Comparison of ENCODE assay signal across 8 mouse cellular contexts in the genomic region with DNA sequence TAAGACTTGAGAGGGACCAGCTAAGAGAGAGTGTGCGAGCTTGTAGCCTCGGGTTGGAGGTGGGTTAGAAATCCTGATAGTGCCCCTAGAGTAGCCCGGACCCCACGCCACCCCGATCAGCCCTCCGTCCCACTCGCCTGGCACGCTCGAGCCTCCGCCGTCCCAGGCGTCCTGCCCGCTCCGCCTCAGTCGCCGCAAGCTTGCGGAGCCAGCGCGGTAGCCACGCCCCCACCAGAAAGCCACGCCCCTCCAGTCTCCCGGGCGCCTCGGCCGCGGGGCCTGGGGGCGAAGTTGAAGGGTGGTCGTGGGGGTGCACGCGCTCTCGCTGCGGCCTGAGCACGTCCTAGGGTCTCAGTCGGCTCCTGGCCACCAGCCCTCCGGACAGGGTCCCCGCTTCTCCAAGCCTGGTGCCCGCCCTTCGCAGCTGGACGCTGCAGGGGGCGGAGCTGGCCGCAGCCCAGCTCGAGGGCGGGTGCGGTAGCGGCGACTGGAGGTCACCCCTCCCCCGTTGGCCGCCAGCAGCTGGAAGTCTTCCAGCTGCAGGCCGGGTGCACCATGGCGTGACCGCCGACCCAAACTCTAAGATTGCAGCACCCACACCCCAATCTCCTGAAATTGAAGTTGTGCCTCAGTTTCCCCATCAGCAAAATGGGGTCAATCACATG. TPM values are rescaled to one million over a fixed set of nuclear protein-coding genes. Genes with fewer than 3 reads are reported as not detected.
DNase-seq lines count a peak whose midpoint lies in the region; ATAC-seq and TF ChIP-seq lines count a peak whose summit lies in the region.

A gene (minus strand): TSS at position 400 of the 665 bp plus-strand sequence.

- H3K9me3 ChIP-seq in erythroblast, embryonic 14.5 days (ENCODE audit: control insufficient read depth, low read length) = peaks cover 2% of the 10 kb centered on the region; the same call in 1 of the 2 replicates
- H3K9me3 ChIP-seq in heart, embryonic 12.5 days (replicated peaks) = no peaks in the 10 kb centered on the region
- no peaks in the 10 kb centered on the region for H3K9me3 ChIP-seq in kidney, postnatal 0 days (replicated peaks; ENCODE audit: low read length)
- H3K9me3 ChIP-seq in liver, embryonic 14.5 days (ENCODE audit: control insufficient read depth, low read length) = no peaks in the 10 kb centered on the region

- H3K27ac ChIP-seq in bone marrow macrophage, adult 2 months (ENCODE audit: insufficient read depth, low read depth, low read length) = 0 out of 2 replicates have a peak within 1 kb of the TSS, but pooled peaks have one; percentile 12
- peak within 1 kb of the TSS; percentile 92 for H3K27ac ChIP-seq in heart, embryonic 12.5 days (ENCODE audit: poor library complexity, severe bottlenecking)
- H3K27ac ChIP-seq in kidney, postnatal 0 days = peak within 1 kb of the TSS; percentile 92
- no peak within 1 kb of the TSS for H3K27ac ChIP-seq in liver, embryonic 14.5 days
- H3K27ac ChIP-seq in testis, adult 2 months (ENCODE audit: control insufficient read depth, insufficient read depth, low read depth, low read length) = peak within 1 kb of the TSS; percentile 54

- TF ChIP-seq EP300 in liver, embryonic 14.5 days (IDR thresholded peaks at IDR 0.05; ENCODE audit: low read depth) = no peak

- peak within 1 kb of the TSS; percentile 91 for H3K9ac ChIP-seq in heart, embryonic 12.5 days
- H3K9ac ChIP-seq in kidney, postnatal 0 days (ENCODE audit: low read depth, low read length) = peak within 1 kb of the TSS; percentile 80
- H3K9ac ChIP-seq in liver, embryonic 14.5 days (replicated peaks) = peak within 1 kb of the TSS; percentile 63

- H3K36me3 ChIP-seq in erythroblast, embryonic 14.5 days (ENCODE audit: control insufficient read depth) = peaks cover 11% of the 10 kb centered on the region
- peaks cover 51% of the 10 kb centered on the region for H3K36me3 ChIP-seq in heart, embryonic 12.5 days
- H3K36me3 ChIP-seq in kidney, postnatal 0 days (ENCODE audit: insufficient read depth, low read length) = peaks cover 23% of the 10 kb centered on the region
- no peaks in the 10 kb centered on the region for H3K36me3 ChIP-seq in liver, embryonic 14.5 days (replicated peaks; ENCODE audit: control insufficient read depth, insufficient read depth, low read depth)
- no peaks in the 10 kb centered on the region for H3K36me3 ChIP-seq in testis, adult 2 months (ENCODE audit: control insufficient read depth, insufficient read depth, low read length)

- TF ChIP-seq POLR2A in bone marrow macrophage, adult 2 months (IDR thresholded peaks at IDR 0.05; ENCODE audit: borderline replicate concordance, low read depth, low read length) = no peak
- TF ChIP-seq POLR2A in testis, adult 2 months (IDR thresholded peaks at IDR 0.05; ENCODE audit: control insufficient read depth, low read depth, low read length) = peak; percentile 72

- peak; percentile 86 for ATAC-seq in heart, embryonic 12.5 days (ENCODE audit: insufficient number of reproducible peaks, low FRiP score)
- ATAC-seq in kidney, postnatal 0 days (replicated peaks; ENCODE audit: low FRiP score, low read depth) = peak; percentile 83
- ATAC-seq in liver, embryonic 14.5 days (ENCODE audit: insufficient read depth) = peak; percentile 75

- H3K4me2 ChIP-seq in heart, embryonic 12.5 days = peak within 1 kb of the TSS; percentile 69
- peak within 1 kb of the TSS; percentile 69 for H3K4me2 ChIP-seq in kidney, postnatal 0 days (ENCODE audit: low read length)
- H3K4me2 ChIP-seq in liver, embryonic 14.5 days (ENCODE audit: low read depth) = peak within 1 kb of the TSS; percentile 56

- peaks cover 14% of the 10 kb centered on the region for H3K4me1 ChIP-seq in bone marrow macrophage, adult 2 months (ENCODE audit: control insufficient read depth, insufficient read depth, low read length)
- peaks cover 15% of the 10 kb centered on the region for H3K4me1 ChIP-seq in erythroblast, embryonic 14.5 days (ENCODE audit: control insufficient read depth)
- peaks cover 39% of the 10 kb centered on the region for H3K4me1 ChIP-seq in heart, embryonic 12.5 days (replicated peaks)
- H3K4me1 ChIP-seq in kidney, postnatal 0 days (replicated peaks; ENCODE audit: insufficient read depth, low read length) = peaks cover 11% of the 10 kb centered on the region; the same call in 1 of the 2 replicates
- H3K4me1 ChIP-seq in liver, embryonic 14.5 days (replicated peaks; ENCODE audit: control insufficient read depth in 2 of 2, insufficient read depth in 2 of 2, low read length in 1 of 2) = peaks cover 0 to 5% of the 10 kb centered on the region in 2 experiments; a peak in 3 of 4 replicates
- peaks cover 6% of the 10 kb centered on the region for H3K4me1 ChIP-seq in testis, adult 2 months (ENCODE audit: control insufficient read depth, insufficient read depth, low read length)

- peak within 1 kb of the TSS; percentile 86 for H3K4me3 ChIP-seq in bone marrow macrophage, adult 2 months (ENCODE audit: insufficient read depth, low read length)
- H3K4me3 ChIP-seq in erythroblast, embryonic 14.5 days (replicated peaks) = peak within 1 kb of the TSS; percentile 67
- H3K4me3 ChIP-seq in heart, embryonic 12.5 days = peak within 1 kb of the TSS; percentile 80
- peak within 1 kb of the TSS; percentile 76 for H3K4me3 ChIP-seq in kidney, postnatal 0 days (replicated peaks; ENCODE audit: low read depth, low read length)
- peak within 1 kb of the TSS; percentile 55 to 66 for H3K4me3 ChIP-seq in liver, embryonic 14.5 days (ENCODE audit: insufficient read depth in 1 of 2, low read depth in 2 of 2, low read length in 2 of 2)
- H3K4me3 ChIP-seq in testis, adult 2 months (ENCODE audit: control insufficient read depth, low read depth, low read length) = peak within 1 kb of the TSS; percentile 74

- WGBS in heart, embryonic 12.5 days = under 1% methylated on average over 52 of the region's 52 CpGs
- under 1% methylated on average over 51 of the region's 52 CpGs for WGBS in kidney, postnatal 0 days
- WGBS in liver, embryonic 14.5 days (ENCODE audit: insufficient replicate concordance) = under 1% methylated on average over 52 of the region's 52 CpGs

- no peak for TF ChIP-seq CTCF in bone marrow macrophage, adult 2 months (IDR thresholded peaks at IDR 0.05; ENCODE audit: low read depth, low read length)
- TF ChIP-seq CTCF in kidney, postnatal 0 days (IDR thresholded peaks at IDR 0.05; ENCODE audit: low read depth) = no peak
- TF ChIP-seq CTCF in liver, embryonic 14.5 days (IDR thresholded peaks at IDR 0.05; ENCODE audit: low read depth) = no peak
- TF ChIP-seq CTCF in testis, adult 2 months (IDR thresholded peaks at IDR 0.05; ENCODE audit: control insufficient read depth, insufficient read depth, insufficient replicate concordance, low read depth, low read length) = no peak

- peak; percentile 77 for DNase-seq in CD4-positive helper T cell, adult 2 months (ENCODE audit: low read depth, low spot score)
- DNase-seq in kidney, postnatal 0 days (ENCODE audit: low spot score) = peak; percentile 88
- peak; percentile 32 to 36 (median 35) for DNase-seq in liver, embryonic 14.5 days (ENCODE audit: low read depth in 3 of 3, low spot score in 3 of 3)
- peak; percentile 93 for DNase-seq in neural tube, embryonic 10.5 days (ENCODE audit: extremely low spot score, low spot score)

- H3K27me3 ChIP-seq in erythroblast, embryonic 14.5 days (ENCODE audit: control insufficient read depth) = peaks cover 27% of the 10 kb centered on the region
- no peaks in the 10 kb centered on the region for H3K27me3 ChIP-seq in heart, embryonic 12.5 days (replicated peaks)
- no peaks in the 10 kb centered on the region for H3K27me3 ChIP-seq in kidney, postnatal 0 days (ENCODE audit: insufficient read depth, low read length)
- no peaks in the 10 kb centered on the region; the same call in 1 of the 2 replicates for H3K27me3 ChIP-seq in liver, embryonic 14.5 days (ENCODE audit: control insufficient read depth, insufficient read depth, low read length)
- H3K27me3 ChIP-seq in testis, adult 2 months (ENCODE audit: control insufficient read depth, insufficient read depth, low read length) = no peaks in the 10 kb centered on the region

RNA-seq across cellular contexts. Expression of the gene that starts here (rescaled TPM):
- polyA plus RNA-seq in bone marrow macrophage, adult 2 months (2012; ENCODE audit: insufficient read depth, insufficient read length, missing spikeins) = 12.2 and 12.3 TPM in 2 replicates
- polyA plus RNA-seq in erythroblast, embryonic 14.5 days (2012) = 0.02 and 0.03 TPM in 2 replicates
- 18.9 and 19.9 TPM in 2 replicates for polyA plus RNA-seq in heart, embryonic 12.5 days (2016; fragmentation: Nextera tagmentation; extraction: Ambion mirVana)
- 10.1 and 10.3 TPM in 2 replicates for polyA plus RNA-seq in kidney, postnatal 0 days (2015; fragmentation: Nextera tagmentation; extraction: Ambion mirVana)
- 3.9 and 4.2 TPM in 2 replicates for polyA plus RNA-seq in liver, embryonic 14.5 days (2012; rRNA removed)
- polyA plus RNA-seq in liver, embryonic 14.5 days (2014; fragmentation: Nextera tagmentation; extraction: Ambion mirVana) = 1.2 and 1.4 TPM in 2 replicates
- polyA plus RNA-seq in testis, adult 2 months (2012; rRNA removed) = 6.7 and 6.9 TPM in 2 replicates

Comparison
In these comparisons a context has a peak if more than half of its experiments do, and no peak if none do; other contexts are left out.
1. DNase-seq: peak in every context shown above with its lines; median percentile 93 in neural tube, embryonic 10.5 days; 88 in kidney, postnatal 0 days; 77 in CD4-positive helper T cell, adult 2 months; 35 in liver, embryonic 14.5 days.